Mouse (Mus musculus) liver, embryonic 11.5 days (tissue): ENCODE measurements at regions not wholly inside any gene's neighbourhood (a gene's known extent, or its start where the extent isn't known, plus 50 kb on each side); places are given as distances from the start of the nearest gene placed in this dataset.

Experiments
- ATAC-seq: fragments of 200-750 bp; cut with Nextera tagmentation; replicated peaks from 2 replicates; pipeline ENCODE4 v1.8.0; 2017; ENCODE audit warnings: moderate number of reproducible peaks, mild to moderate bottlenecking, moderate TSS enrichment, moderate library complexity; ENCODE audit not compliant: low FRiP score
- DNase-seq: peaks from one replicate; pipeline ENCODE4 v3.0.0-alpha.2; 2017; ENCODE audit warnings: low spot score
- H3K27ac ChIP-seq: fragments of 300-500 bp; sonication (generic); 2 replicates; pipeline ENCODE4 v1.5.1; 2014; ENCODE audit warnings: mild to moderate bottlenecking, low read depth, low read length, control low read depth
- H3K27me3 ChIP-seq: fragments of 300-500 bp; sonication (generic); replicated peaks from 2 replicates; pipeline ENCODE4 v1.6.1; 2014; ENCODE audit warnings: low read length, mixed read lengths; ENCODE audit not compliant: control insufficient read depth, insufficient read depth
- H3K36me3 ChIP-seq: fragments of 300-500 bp; sonication (generic); 2 replicates; pipeline ENCODE4 v1.6.1; 2014; ENCODE audit warnings: mild to moderate bottlenecking, low read length, moderate library complexity, mixed read lengths; ENCODE audit not compliant: control insufficient read depth, insufficient read depth
- H3K4me1 ChIP-seq: fragments of 300-500 bp; sonication (generic); replicated peaks from 2 replicates; pipeline ENCODE4 v1.6.1; 2014; ENCODE audit warnings: low read length, mixed read lengths; ENCODE audit not compliant: control insufficient read depth, insufficient read depth
- H3K4me2 ChIP-seq: fragments of 300-500 bp; sonication (generic); 2 replicates; pipeline ENCODE4 v1.6.1; 2014; ENCODE audit warnings: mild to moderate bottlenecking, control low read depth, moderate library complexity
- H3K4me3 ChIP-seq: fragments of 300-500 bp; sonication (generic); 2 replicates; pipeline ENCODE4 v1.5.1; 2014; ENCODE audit warnings: low read depth, low read length, control low read depth
- H3K9ac ChIP-seq: fragments of 300-500 bp; sonication (generic); 2 replicates; pipeline ENCODE4 v1.6.1; 2014; ENCODE audit warnings: low read depth, low read length, control low read depth
- H3K9me3 ChIP-seq: fragments of 300-500 bp; sonication (generic); 2 replicates; pipeline ENCODE4 v1.6.1; 2016; ENCODE audit warnings: low read length, inconsistent platforms, mixed read lengths; ENCODE audit not compliant: control insufficient read depth
- WGBS: fragments of 180-500 bp; shearing (Covaris S2); extraction: QIAGEN DNeasy Blood & Tissue Kit; methylation state at CpG from one replicate; pipeline ENCODE4 v1.1.7; 2014; 5-methylcytosine and 5-hydroxymethylcytosine counted together

- no peak overlapping the region for H3K4me3 ChIP-seq
- no peaks in the 10 kb centered on the region for H3K36me3 ChIP-seq
- ATAC-seq (no peak), DNase-seq (no peak)
- H3K4me2 ChIP-seq = no peak overlapping the region
- no peaks in the 10 kb centered on the region for H3K9me3 ChIP-seq
- H3K9ac ChIP-seq = no peak overlapping the region
- H3K27ac ChIP-seq = no peak overlapping the region
- no peaks in the 10 kb centered on the region for H3K27me3 ChIP-seq
- WGBS = 62% methylated on average over 9 of the region's 9 CpGs
- no peaks in the 10 kb centered on the region; the same call in 1 of the 2 replicates for H3K4me1 ChIP-seq
Observed at GRCm38 (mm10) chr6:51118833-51119535, 313.5 kb upstream of the Nfe2l3 start.

GRCm38 (mm10) chr6:51119691-51120302, 312.7 kb upstream of the Nfe2l3 start:
- ATAC-seq (no peak), DNase-seq (no peak)
- H3K4me2 ChIP-seq = no peak overlapping the region
- no peaks in the 10 kb centered on the region for H3K27me3 ChIP-seq
- H3K36me3 ChIP-seq = no peaks in the 10 kb centered on the region
- no peaks in the 10 kb centered on the region for H3K9me3 ChIP-seq
- WGBS = 65% methylated on average over 12 of the region's 12 CpGs
- H3K4me3 ChIP-seq = no peak overlapping the region
- no peaks in the 10 kb centered on the region; the same call in 1 of the 2 replicates for H3K4me1 ChIP-seq
- H3K9ac ChIP-seq = no peak overlapping the region
- no peak overlapping the region for H3K27ac ChIP-seq

GRCm38 (mm10) chr6:51122941-51123340, 309.5 kb upstream of the Nfe2l3 start:
- WGBS = 17% methylated on average over 5 of the region's 5 CpGs
- no peaks in the 10 kb centered on the region for H3K36me3 ChIP-seq
- no peaks in the 10 kb centered on the region; the same call in 1 of the 2 replicates for H3K4me1 ChIP-seq
- no peaks in the 10 kb centered on the region for H3K9me3 ChIP-seq
- ATAC-seq (no peak), DNase-seq (no peak)
- no peak overlapping the region for H3K4me2 ChIP-seq
- no peak overlapping the region for H3K9ac ChIP-seq
- no peak overlapping the region for H3K4me3 ChIP-seq
- no peak overlapping the region for H3K27ac ChIP-seq
- H3K27me3 ChIP-seq = no peaks in the 10 kb centered on the region

- Histone ChIP-seq H3K4me3 (no peak overlapping the region), H3K9me3 (no peaks in the 10 kb centered on the region), H3K36me3 (no peaks in the 10 kb centered on the region), H3K27ac (no peak overlapping the region), H3K9ac (no peak overlapping the region), H3K4me2 (no peak overlapping the region), H3K27me3 (no peaks in the 10 kb centered on the region), H3K4me1 (no peaks in the 10 kb centered on the region; the same call in 1 of the 2 replicates)
- WGBS = 86% methylated on average over 6 of the region's 6 CpGs
- no peak for DNase-seq
- ATAC-seq = no peak
Observed at GRCm38 (mm10) chr6:51127851-51128250, 304.6 kb upstream of the Nfe2l3 start.

- 89% methylated on average over 13 of the region's 13 CpGs for WGBS
- Histone ChIP-seq H3K4me3 (no peak overlapping the region), H3K9me3 (no peaks in the 10 kb centered on the region), H3K9ac (no peak overlapping the region), H3K4me2 (peak overlapping the region; percentile 50), H3K4me1 (no peaks in the 10 kb centered on the region), H3K27me3 (no peaks in the 10 kb centered on the region), H3K27ac (no peak overlapping the region), H3K36me3 (no peaks in the 10 kb centered on the region)
- no peak for ATAC-seq
- no peak for DNase-seq
Observed at GRCm38 (mm10) chr6:51129096-51129495, 303.4 kb upstream of the Nfe2l3 start.

- no peak for ATAC-seq
- Histone ChIP-seq H3K4me3 (peak overlapping the region; percentile 14; the same call in 1 of the 2 replicates), H3K4me1 (no peaks in the 10 kb centered on the region), H3K27me3 (no peaks in the 10 kb centered on the region), H3K9ac (no peak overlapping the region), H3K9me3 (no peaks in the 10 kb centered on the region), H3K4me2 (peak overlapping the region; percentile 50), H3K27ac (no peak overlapping the region), H3K36me3 (no peaks in the 10 kb centered on the region)
- WGBS = 57% methylated on average over 14 of the region's 14 CpGs
- DNase-seq = no peak
Observed at GRCm38 (mm10) chr6:51129591-51129990, 302.9 kb upstream of the Nfe2l3 start.

GRCm38 (mm10) chr6:51144762-51145161, 287.7 kb upstream of the Nfe2l3 start:
- H3K27ac ChIP-seq = no peak overlapping the region

GRCm38 (mm10) chr6:51145863-51146262, 286.6 kb upstream of the Nfe2l3 start:
- H3K27me3 ChIP-seq = no peaks in the 10 kb centered on the region
- H3K9ac ChIP-seq = no peak overlapping the region
- H3K9me3 ChIP-seq = no peaks in the 10 kb centered on the region
- H3K4me2 ChIP-seq = no peak overlapping the region
- H3K4me3 ChIP-seq = no peak overlapping the region
- DNase-seq = no peak
- ATAC-seq = no peak
- no peaks in the 10 kb centered on the region for H3K36me3 ChIP-seq
- 74% methylated on average over 4 of the region's 4 CpGs for WGBS
- H3K27ac ChIP-seq = no peak overlapping the region
- no peaks in the 10 kb centered on the region for H3K4me1 ChIP-seq

More at GRCm38 (mm10) chr6:51144762-51145161, 287.7 kb upstream of the Nfe2l3 start:
- no peak for ATAC-seq
- Histone ChIP-seq H3K9me3 (no peaks in the 10 kb centered on the region), H3K4me1 (no peaks in the 10 kb centered on the region), H3K27me3 (no peaks in the 10 kb centered on the region), H3K36me3 (no peaks in the 10 kb centered on the region), H3K4me3 (no peak overlapping the region), H3K4me2 (no peak overlapping the region), H3K9ac (no peak overlapping the region)
- no peak for DNase-seq
- WGBS = 66% methylated on average over 11 of the region's 11 CpGs

GRCm38 (mm10) chr6:51148821-51149220, 283.6 kb upstream of the Nfe2l3 start:
- Histone ChIP-seq H3K9ac (no peak overlapping the region), H3K27ac (no peak overlapping the region), H3K4me3 (no peak overlapping the region), H3K9me3 (no peaks in the 10 kb centered on the region), H3K4me1 (no peaks in the 10 kb centered on the region), H3K4me2 (no peak overlapping the region), H3K27me3 (no peaks in the 10 kb centered on the region), H3K36me3 (no peaks in the 10 kb centered on the region)
- whole genome bisulfite sequencing = 82% methylated on average over 9 of the region's 9 CpGs
- DNase-seq (no peak), ATAC-seq (no peak)
